Mouse (Mus musculus) MN1 (cell line): ENCODE data around the gene Ppp1r13l.

Source experiments
- DNase-seq: peaks from one replicate; pipeline ENCODE4 v3.0.0-alpha.2; 2016; ENCODE audit warnings: low spot score

The Ppp1r13l gene

DNA sequence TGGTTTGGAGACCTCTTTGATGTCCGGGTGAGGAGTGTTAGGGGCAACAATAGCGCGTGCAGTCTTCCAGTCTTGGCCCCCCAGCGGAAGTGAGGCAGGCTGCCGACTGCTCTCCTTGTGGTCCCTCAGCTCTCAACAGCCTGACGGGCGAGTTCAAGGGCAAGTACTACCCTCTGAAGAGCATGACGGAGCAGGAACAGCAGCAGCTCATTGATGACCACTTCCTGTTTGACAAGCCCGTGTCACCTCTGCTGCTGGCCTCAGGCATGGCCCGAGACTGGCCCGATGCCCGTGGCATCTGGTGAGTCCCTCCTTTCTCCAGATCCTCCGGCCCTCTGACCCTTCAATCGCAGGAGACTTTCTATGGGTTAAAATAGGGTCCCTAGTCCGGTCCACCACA, 57.0 kb downstream of the Ppp1r13l start:
- no peak for DNase-seq

DNA sequence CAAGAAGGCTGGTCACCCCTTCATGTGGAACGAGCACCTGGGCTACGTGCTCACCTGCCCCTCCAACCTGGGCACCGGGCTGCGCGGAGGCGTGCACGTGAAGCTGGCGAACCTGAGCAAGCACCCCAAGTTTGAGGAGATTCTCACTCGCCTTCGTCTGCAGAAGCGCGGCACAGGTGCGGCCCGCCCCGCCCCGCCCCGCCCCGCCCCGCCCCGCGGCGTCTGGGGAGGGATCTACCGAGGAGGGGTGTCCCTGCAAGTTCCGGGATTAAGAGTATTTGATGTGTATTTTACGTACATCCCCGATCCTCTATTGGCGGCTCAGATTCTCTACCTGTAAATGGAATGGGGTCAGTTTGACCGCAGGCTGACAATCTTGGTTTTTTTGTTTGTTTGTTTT, 60.6 kb downstream of the Ppp1r13l start:
- no peak for DNase-seq

DNA sequence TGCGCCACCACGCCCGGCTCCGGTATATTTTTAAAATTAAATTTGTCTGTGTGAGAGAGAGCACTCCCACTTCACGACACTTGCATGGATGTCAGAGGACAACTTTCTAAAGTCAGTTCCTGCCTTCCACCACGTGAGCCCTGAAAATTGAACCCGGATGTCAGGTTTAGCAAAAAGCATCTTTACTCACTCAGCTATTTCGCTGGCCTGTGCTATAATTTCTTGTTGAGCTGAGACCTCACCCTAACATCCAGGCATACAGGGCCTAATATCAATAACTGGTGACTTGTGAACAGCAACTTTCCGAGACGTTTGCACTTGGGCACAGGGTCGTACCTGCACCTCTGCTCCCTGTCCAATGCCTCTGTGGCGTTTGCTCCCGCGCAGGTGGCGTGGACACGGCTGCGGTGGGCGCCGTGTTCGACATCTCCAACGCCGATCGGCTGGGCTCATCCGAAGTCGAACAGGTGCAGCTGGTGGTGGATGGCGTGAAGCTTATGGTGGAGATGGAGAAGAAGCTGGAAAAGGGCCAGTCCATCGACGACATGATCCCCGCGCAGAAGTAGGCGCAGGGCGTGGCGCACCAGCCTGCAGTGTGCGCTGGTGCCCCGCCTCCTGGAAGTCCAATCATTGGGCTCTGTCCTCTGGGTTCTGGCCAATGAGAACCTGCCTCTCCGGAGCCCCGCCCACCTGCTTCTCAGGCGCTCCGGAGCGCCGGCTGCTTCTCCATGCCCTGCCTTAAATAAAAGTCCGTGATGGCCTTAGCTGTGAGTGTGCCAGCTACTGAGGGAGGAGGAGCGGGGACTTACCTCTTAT, 61.5 kb downstream of the Ppp1r13l start:
- DNase-seq = no peak

DNA sequence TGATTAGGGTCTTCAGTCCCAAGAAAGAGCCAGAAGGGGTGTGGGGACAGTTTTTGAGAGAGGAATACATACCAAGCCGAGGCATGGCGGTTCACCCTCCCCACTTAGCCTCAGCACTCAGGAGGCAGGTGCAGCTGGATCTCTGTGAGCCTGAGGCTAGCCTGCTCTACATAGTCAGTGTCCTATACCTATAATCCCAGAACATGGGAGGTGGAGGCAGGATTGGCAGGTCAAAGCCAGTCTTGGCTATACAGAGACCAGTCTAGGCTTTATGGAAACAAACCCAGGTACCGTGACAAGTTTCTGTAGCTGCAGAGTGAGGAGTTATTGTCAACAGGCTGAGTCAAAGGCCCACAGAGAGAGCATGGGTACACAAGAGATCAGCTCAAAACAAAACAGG, 63.5 kb downstream of the Ppp1r13l start:
- DNase-seq = no peak

DNA sequence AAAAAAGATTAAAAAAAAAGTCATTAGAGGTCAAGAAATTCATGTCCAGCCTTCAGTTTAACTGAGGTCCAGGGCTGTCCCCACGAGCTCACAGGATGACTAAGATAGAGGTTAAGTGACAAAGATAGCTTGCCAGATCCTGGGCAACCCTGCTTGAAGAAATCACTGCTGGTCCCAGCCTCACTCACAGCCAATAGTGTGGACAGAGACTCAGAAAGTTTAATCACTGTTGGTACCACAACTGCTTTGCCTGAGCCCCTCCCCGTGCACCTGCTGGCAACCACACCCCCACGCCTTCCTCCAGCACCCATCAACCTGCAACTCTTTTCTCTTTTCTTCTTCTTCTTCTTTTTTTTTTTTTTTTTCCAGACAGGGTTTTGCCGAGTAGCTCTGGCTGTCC, 64.5 kb downstream of the Ppp1r13l start:
- no peak for DNase-seq

DNA sequence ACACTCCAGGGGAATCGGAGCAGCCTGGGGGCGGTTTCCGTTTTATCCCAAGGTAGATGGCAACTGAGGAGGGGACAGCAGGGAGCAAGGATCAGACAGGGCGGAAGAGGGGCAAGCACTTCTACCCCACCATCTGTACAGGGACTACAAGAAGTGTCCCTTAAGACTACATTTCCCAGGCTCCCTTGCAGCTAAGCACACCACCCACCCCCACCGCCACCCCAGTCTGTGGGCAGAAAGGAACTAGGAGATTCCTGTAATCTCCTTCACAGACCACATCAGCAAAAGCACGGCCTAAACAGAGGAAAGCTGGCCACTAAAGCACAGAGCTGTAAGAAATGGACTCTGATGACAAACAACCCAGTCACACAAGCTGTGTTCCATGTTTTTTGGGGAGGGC, 66.8 kb downstream of the Ppp1r13l start:
- no peak for DNase-seq

DNA sequence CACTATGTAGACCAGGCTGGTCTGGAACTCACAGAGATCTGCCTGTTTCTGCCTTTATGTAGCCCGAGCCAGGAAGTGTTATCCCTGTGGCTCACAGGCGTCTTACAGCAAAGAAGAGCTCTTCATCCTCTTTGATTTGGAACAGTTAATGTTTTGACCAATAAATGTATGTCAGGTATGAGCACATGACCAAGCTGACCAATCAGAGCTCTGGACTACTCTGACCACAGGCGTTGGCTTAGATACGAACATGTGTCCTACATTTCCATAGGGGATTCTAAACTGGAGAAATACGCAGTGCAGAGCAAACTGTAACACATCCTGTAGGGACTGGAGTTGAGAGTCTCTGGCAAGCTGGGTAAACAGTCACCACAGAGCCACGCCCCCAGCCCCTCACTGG, 67.3 kb downstream of the Ppp1r13l start:
- DNase-seq = no peak
